Mouse (Mus musculus): Measurements from ENCODE around the gene Pakap.

DNA sequence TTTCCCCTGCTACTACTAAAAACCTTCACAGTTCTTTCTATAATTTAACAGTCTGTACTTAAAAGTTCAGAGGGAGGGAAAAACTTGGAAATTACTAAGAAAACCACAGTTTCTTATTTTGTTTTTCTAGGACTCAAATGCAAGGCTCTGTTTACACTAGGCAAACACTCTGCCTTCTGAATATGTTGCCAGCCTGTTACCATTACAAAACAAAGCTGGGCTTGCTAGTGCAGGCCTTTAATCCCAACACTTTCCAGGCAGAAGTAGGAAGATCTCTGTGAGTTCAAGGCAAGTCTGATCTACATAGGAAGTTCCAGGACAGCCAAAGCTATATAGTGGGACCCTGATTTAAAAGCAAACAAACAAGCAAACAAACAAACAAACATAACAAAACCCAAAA is 207.6 kb downstream of the Pakap start:
- no peak for TF ChIP-seq CTCF (IDR thresholded peaks at IDR 0.05; ENCODE audit: low read depth)
- TF ChIP-seq EP300 (IDR thresholded peaks at IDR 0.05; ENCODE audit: low read depth) = no peak

Measured in liver, embryonic 14.5 days (tissue).